Mouse (Mus musculus) heart, postnatal 0 days (tissue): ENCODE results near the gene Gbp3. TPM values are rescaled to one million over a fixed set of nuclear protein-coding genes. Genes with fewer than 3 reads are reported as not detected.
A peak's percentile ranks its signal among the peaks of the same experiment; 100 is the strongest.
"Not testable (repeated sequence)": the region's sequence is repeated elsewhere in the genome, so short reads cannot be mapped to it uniquely, and the experiment has no call there.

Experiments used
- ATAC-seq: fragments of 200-750 bp; cut with Nextera tagmentation; 2 replicates; pipeline ENCODE4 v1.8.0; 2017; ENCODE audit warnings: low read depth, moderate number of reproducible peaks, moderate library complexity; ENCODE audit not compliant: insufficient read depth
- DNase-seq: peaks from one replicate; pipeline ENCODE4 v3.0.0-alpha.2; 2016; ENCODE audit warnings: low spot score
- H3K27ac ChIP-seq: fragments of 300-500 bp; sonication (generic); 2 replicates; pipeline ENCODE4 v1.5.1; 2014; ENCODE audit warnings: low read depth, mild to moderate bottlenecking
- H3K27me3 ChIP-seq: fragments of 300-500 bp; sonication (generic); 2 replicates; pipeline ENCODE4 v1.6.1; 2014; ENCODE audit warnings: low read length, mixed read lengths; ENCODE audit not compliant: control insufficient read depth, insufficient read depth
- H3K36me3 ChIP-seq: fragments of 300-500 bp; sonication (generic); replicated peaks from 2 replicates; pipeline ENCODE4 v1.6.1; 2014; ENCODE audit warnings: low read length, mixed read lengths; ENCODE audit not compliant: control insufficient read depth, insufficient read depth
- H3K4me1 ChIP-seq: fragments of 300-500 bp; sonication (generic); 2 replicates; pipeline ENCODE4 v1.6.1; 2014; ENCODE audit warnings: antibody characterized with exemption; ENCODE audit not compliant: control insufficient read depth, insufficient read depth
- H3K4me2 ChIP-seq: fragments of 300-500 bp; sonication (generic); 2 replicates; pipeline ENCODE4 v1.6.1; 2014; ENCODE audit warnings: low read depth, mild to moderate bottlenecking, low read length, moderate library complexity
- H3K4me3 ChIP-seq: fragments of 300-500 bp; sonication (generic); 2 replicates; pipeline ENCODE4 v1.5.1; 2014; ENCODE audit warnings: low read depth, low read length
- H3K9ac ChIP-seq: fragments of 300-500 bp; sonication (generic); replicated peaks from 2 replicates; pipeline ENCODE4 v1.6.1; 2014; ENCODE audit warnings: low read depth, low read length, mixed read lengths
- H3K9me3 ChIP-seq: fragments of 300-500 bp; sonication (generic); replicated peaks from 2 replicates; pipeline ENCODE4 v1.6.1; 2016; ENCODE audit warnings: low read length; ENCODE audit not compliant: control insufficient read depth
- CTCF ChIP-seq: IDR thresholded peaks from 2 replicates; pipeline ENCODE4 v1.5.1; 2016; ENCODE audit warnings: antibody characterized with exemption, control low read depth, low read depth
- EP300 ChIP-seq: IDR thresholded peaks from 2 replicates; pipeline ENCODE4 v1.6.1; 2016; ENCODE audit warnings: antibody characterized with exemption, low read depth
- WGBS: fragments of 180-500 bp; shearing (Covaris S2); extraction: QIAGEN DNeasy Blood & Tissue Kit; methylation state at CpG from one replicate; pipeline ENCODE4 v1.1.7; 2014; 5-methylcytosine and 5-hydroxymethylcytosine counted together
- polyA plus RNA-seq: library from polyadenylated mRNA; unstranded; fragments of >200 nt; fragmentation: Nextera tagmentation; extraction: Ambion mirVana; gene quantifications from 2 replicates; pipeline ENCODE4 v1.2.1, GENCODE M21; 2015
- total RNA-seq: library from RNA; depleted of rRNA; stranded (reverse); fragments of >200 nt; gene quantifications from 2 replicates; pipeline ENCODE4 v1.2.3, GENCODE M21; 2014; ENCODE audit warnings: low replicate concordance

Gbp3 gene
- total and polyA plus RNA-seq, 2 experiments from 2014 or later, result 6.0 to 14.4 TPM

GRCm38 (mm10) chr3:142554601-142555000, 5.2 kb upstream of the Gbp3 start:
- H3K4me3 ChIP-seq, result no peak overlapping the region
- no peaks in the 10 kb centered on the region for H3K4me1 ChIP-seq
- DNase-seq (no peak), ATAC-seq (no peak)
- no peaks in the 10 kb centered on the region for H3K36me3 ChIP-seq
- no peak overlapping the region for H3K9ac ChIP-seq
- 53% methylated on average over 1 of the region's 1 CpGs for WGBS
- H3K4me2 ChIP-seq, result no peak overlapping the region
- no peak overlapping the region for H3K27ac ChIP-seq
- H3K9me3 ChIP-seq, result no peaks in the 10 kb centered on the region
- no peaks in the 10 kb centered on the region for H3K27me3 ChIP-seq
- TF ChIP-seq CTCF (no peak), EP300 (no peak)

DNA sequence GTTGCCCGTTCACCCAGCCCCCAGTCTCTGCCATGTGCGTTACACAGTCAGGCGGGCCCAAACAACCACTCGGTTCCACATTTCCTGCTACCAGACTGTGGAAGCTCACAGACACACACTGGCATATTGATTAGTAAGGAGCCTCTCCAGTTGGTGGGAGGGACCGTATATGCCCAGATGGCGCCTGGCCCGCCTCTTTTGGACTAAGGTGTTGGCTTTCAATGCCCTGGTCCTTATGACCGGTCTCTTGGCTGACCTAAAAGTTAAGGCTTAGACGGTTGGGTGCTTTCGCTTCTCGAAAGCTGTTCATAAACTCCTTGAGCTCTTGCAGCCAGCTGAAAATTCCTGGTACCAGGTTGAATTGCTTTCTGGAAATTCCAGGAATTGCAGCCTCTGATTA, 4.2 kb upstream of the Gbp3 start:
- H3K4me2 ChIP-seq, result no peak overlapping the region
- DNase-seq, result no peak
- no peak overlapping the region for H3K27ac ChIP-seq
- no peak for TF ChIP-seq EP300
- no peak for TF ChIP-seq CTCF
- H3K4me3 ChIP-seq, result no peak overlapping the region
- no peak for ATAC-seq
- H3K4me1 ChIP-seq, result no peaks in the 10 kb centered on the region
- H3K9ac ChIP-seq, result no peak overlapping the region
- 84% methylated on average over 11 of the region's 11 CpGs for WGBS
- no peaks in the 10 kb centered on the region for H3K27me3 ChIP-seq
- H3K9me3 ChIP-seq, result no peaks in the 10 kb centered on the region
- H3K36me3 ChIP-seq, result no peaks in the 10 kb centered on the region

DNA sequence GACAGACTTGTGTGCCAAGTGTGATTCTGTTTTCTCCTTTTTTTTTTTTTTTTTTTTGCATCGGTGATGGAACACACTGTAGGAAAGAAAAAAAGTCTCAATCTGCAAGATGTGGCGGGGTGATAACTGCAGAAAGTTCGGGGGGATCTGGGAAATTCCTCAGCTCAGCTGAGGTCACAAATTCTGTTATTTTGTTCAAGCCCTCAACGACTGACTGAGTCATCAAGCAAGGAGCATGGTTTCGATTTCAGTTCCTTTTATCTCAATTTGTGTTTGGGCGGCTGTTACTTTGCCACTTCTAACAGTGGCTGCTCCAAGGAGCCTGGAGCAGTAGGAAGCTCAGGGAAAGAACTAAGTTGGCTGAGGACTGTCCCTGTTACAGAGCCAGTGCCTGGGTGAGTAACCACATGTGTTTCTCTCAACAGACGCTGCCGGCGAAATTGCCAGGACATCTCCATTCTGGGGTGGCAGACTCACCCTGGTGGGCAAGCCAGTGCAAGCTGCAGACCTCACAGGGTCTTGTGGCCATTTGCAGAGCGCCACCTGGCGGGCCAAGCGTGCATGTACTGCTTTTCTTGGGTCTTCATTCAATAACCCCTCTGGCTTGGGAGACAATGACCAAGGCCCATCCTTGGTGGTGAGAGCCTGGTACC, 596 bp downstream of the Gbp3 start:
- no peaks in the 10 kb centered on the region for H3K4me1 ChIP-seq
- DNase-seq (peak; percentile 84), ATAC-seq (peak; percentile 81)
- no peak for TF ChIP-seq EP300
- TF ChIP-seq CTCF, result peak; percentile 99
- 10% methylated on average over 12 of the region's 12 CpGs for WGBS
- H3K9ac ChIP-seq, result peak overlapping the region; percentile 54
- no peaks in the 10 kb centered on the region for H3K9me3 ChIP-seq
- no peaks in the 10 kb centered on the region for H3K27me3 ChIP-seq
- H3K4me2 ChIP-seq, result peak overlapping the region; percentile 61
- peak overlapping the region; percentile 82 for H3K27ac ChIP-seq
- H3K36me3 ChIP-seq, result no peaks in the 10 kb centered on the region
- H3K4me3 ChIP-seq, result peak overlapping the region; percentile 60

DNA sequence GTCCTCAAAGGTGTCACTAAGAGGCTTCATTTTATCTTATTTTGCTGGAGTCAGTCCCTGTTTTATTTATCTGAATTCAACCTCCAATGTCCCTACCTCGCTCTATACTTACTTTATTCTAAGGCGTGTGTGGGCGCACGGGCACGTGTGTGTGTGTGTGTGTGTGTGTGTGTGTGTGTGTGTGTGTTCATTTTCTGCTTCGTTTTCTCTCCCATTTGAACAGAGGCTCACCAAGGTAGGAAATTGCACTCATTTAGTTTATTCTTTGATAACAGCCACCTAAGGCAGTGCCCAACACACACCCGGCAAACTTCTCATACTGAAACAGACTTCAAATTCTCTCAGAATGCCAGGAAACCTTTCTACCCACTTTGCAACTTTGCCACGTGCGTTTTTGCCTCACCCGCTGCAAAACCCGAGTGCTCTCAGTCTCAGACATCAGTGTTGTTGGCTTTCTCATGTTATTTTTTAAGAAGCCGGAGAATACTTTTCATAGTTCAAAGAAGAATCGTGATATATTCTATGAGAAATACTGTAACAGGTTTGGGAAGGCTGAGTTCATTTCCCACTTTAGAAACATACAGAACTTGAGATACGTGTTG, 1.3 kb downstream of the Gbp3 start:
- peak overlapping the region; percentile 61 for H3K4me2 ChIP-seq
- H3K36me3 ChIP-seq, result no peaks in the 10 kb centered on the region
- WGBS, result 73% methylated on average over 14 of the region's 14 CpGs
- no peak overlapping the region for H3K4me3 ChIP-seq
- ATAC-seq, result no peak
- no peak overlapping the region for H3K9ac ChIP-seq
- no peaks in the 10 kb centered on the region for H3K4me1 ChIP-seq
- H3K9me3 ChIP-seq, result no peaks in the 10 kb centered on the region
- no peak overlapping the region for H3K27ac ChIP-seq
- no peak for TF ChIP-seq CTCF
- no peak for TF ChIP-seq EP300
- DNase-seq, result no peak
- H3K27me3 ChIP-seq, result no peaks in the 10 kb centered on the region

DNA sequence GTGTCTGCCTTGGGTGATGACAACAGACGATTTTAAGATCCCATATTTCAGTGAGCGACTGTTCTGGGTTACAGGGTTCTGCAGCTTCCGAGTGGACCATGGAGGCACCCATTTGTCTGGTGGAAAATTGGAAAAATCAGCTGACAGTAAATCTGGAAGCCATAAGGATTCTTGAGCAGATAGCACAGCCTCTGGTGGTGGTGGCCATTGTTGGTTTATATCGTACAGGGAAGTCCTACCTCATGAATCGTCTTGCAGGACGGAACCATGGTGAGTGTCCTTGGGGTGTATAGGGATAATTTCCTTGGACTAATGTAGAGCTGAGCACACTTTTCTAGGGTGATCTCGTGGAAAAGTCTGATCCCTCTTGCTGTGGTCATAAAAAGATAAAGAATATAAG, 1.8 kb downstream of the Gbp3 start:
- no peaks in the 10 kb centered on the region for H3K4me1 ChIP-seq
- DNase-seq, result no peak
- H3K27me3 ChIP-seq, result no peaks in the 10 kb centered on the region
- H3K27ac ChIP-seq, result no peak overlapping the region
- no peaks in the 10 kb centered on the region for H3K36me3 ChIP-seq
- no peak overlapping the region for H3K9ac ChIP-seq
- ATAC-seq, result no peak
- no peak overlapping the region; the same call in 1 of the 2 replicates for H3K4me2 ChIP-seq
- TF ChIP-seq CTCF (no peak), EP300 (no peak)
- H3K9me3 ChIP-seq, result no peaks in the 10 kb centered on the region
- no peak overlapping the region for H3K4me3 ChIP-seq
- WGBS, result 71% methylated on average over 7 of the region's 7 CpGs

GRCm38 (mm10) chr3:142567490-142567889, 7.7 kb downstream of the Gbp3 start:
- H3K4me2 ChIP-seq, H3K9ac ChIP-seq, DNase-seq, H3K4me1 ChIP-seq, H3K27ac ChIP-seq, H3K4me3 ChIP-seq, H3K9me3 ChIP-seq, H3K27me3 ChIP-seq, H3K36me3 ChIP-seq, ATAC-seq: not testable (repeated sequence)
- WGBS, result 60% methylated on average over 5 of the region's 5 CpGs
